ENCODE assay signal across 8 mouse cellular contexts in genomic region chr13:49381230-49381629, GRCm38 (mm10). TPM values are rescaled to one million over a fixed set of nuclear protein-coding genes. Genes with fewer than 3 reads are reported as not detected.
DNase-seq lines count a peak whose midpoint lies in the region; ATAC-seq lines count a peak whose summit lies in the region.

No protein-coding gene starts in this region.

- 28% methylated on average over 3 of the region's 3 CpGs for WGBS in intestine, embryonic 15.5 days
- WGBS in midbrain, embryonic 11.5 days: 36% methylated on average over 3 of the region's 3 CpGs

- no peaks in the 10 kb centered on the region for H3K4me1 ChIP-seq in intestine, embryonic 15.5 days (replicated peaks)
- no peaks in the 10 kb centered on the region for H3K4me1 ChIP-seq in midbrain, embryonic 11.5 days (ENCODE audit: control insufficient read depth, insufficient read depth, low read length)

- ATAC-seq in common myeloid progenitor, adult 5-6 weeks (replicated peaks; ENCODE audit: low read depth, poor library complexity, severe bottlenecking): peak; percentile 98
- ATAC-seq in intestine, embryonic 15.5 days: peak; percentile 76
- ATAC-seq in midbrain, embryonic 11.5 days (ENCODE audit: low FRiP score): peak; percentile 61; the same call in 1 of the 2 replicates

- no peak overlapping the region for H3K4me3 ChIP-seq in intestine, embryonic 15.5 days (replicated peaks)
- no peak overlapping the region for H3K4me3 ChIP-seq in midbrain, embryonic 11.5 days (ENCODE audit: low read depth, low read length)

- no peak overlapping the region for H3K9ac ChIP-seq in intestine, embryonic 15.5 days
- H3K9ac ChIP-seq in midbrain, embryonic 11.5 days (ENCODE audit: low read length): no peak overlapping the region

- peak; percentile 83 for DNase-seq in adipocyte (ENCODE audit: low spot score)
- DNase-seq in gastrocnemius, postnatal 14 days: peak; percentile 89
- peak; percentile 77 to 82 for DNase-seq in left cerebral cortex, postnatal 36 days (ENCODE audit: low spot score in 2 of 2)
- DNase-seq in midbrain, embryonic 11.5 days (ENCODE audit: low spot score, missing footprints): peak; percentile 97
- peak; percentile 85 for DNase-seq in right cerebral cortex, postnatal 4 days
- peak; percentile 68 for DNase-seq in yolk sac, embryonic 10.5 days (ENCODE audit: low spot score)

- H3K27ac ChIP-seq in intestine, embryonic 15.5 days: no peak overlapping the region
- no peak overlapping the region for H3K27ac ChIP-seq in midbrain, embryonic 11.5 days (ENCODE audit: low read depth, low read length)

- peaks cover 41% of the 10 kb centered on the region for H3K36me3 ChIP-seq in intestine, embryonic 15.5 days
- peaks cover 43% of the 10 kb centered on the region for H3K36me3 ChIP-seq in midbrain, embryonic 11.5 days (ENCODE audit: control insufficient read depth, insufficient read depth, low read length)

- intact Hi-C loops in gastrocnemius, postnatal 14 days (cut with DNase I; ENCODE audit: low total_unique reads): no loop called here
- intact Hi-C loops in left cerebral cortex, postnatal 36 days (cut with DNase I): loop anchor here (2.0 kb wide), 1 partner anchor 42 kb away; no protein-coding TSS in a partner anchor

- H3K4me2 ChIP-seq in intestine, embryonic 15.5 days (replicated peaks): no peak overlapping the region
- no peak overlapping the region for H3K4me2 ChIP-seq in midbrain, embryonic 11.5 days

- H3K27me3 ChIP-seq in intestine, embryonic 15.5 days (replicated peaks): no peaks in the 10 kb centered on the region
- no peaks in the 10 kb centered on the region for H3K27me3 ChIP-seq in midbrain, embryonic 11.5 days (ENCODE audit: control insufficient read depth, insufficient read depth, low read length)

- no peaks in the 10 kb centered on the region for H3K9me3 ChIP-seq in intestine, embryonic 15.5 days
- no peaks in the 10 kb centered on the region for H3K9me3 ChIP-seq in midbrain, embryonic 11.5 days (ENCODE audit: control insufficient read depth, low read length)

RNA-seq across cellular contexts. Expression of gene Ippk, which starts 39.8 kb away (rescaled TPM):
- total RNA-seq in common myeloid progenitor, adult 5-6 weeks (2017): 8.4 and 11.3 TPM in 2 replicates
- total RNA-seq in gastrocnemius, postnatal 14 days (2021): 1 to 10 TPM; 5.1 to 6.6 TPM
- polyA plus RNA-seq in intestine, embryonic 15.5 days (2015; fragmentation: Nextera tagmentation; extraction: Ambion mirVana): 19.1 and 19.7 TPM in 2 replicates
- 10 to 100 TPM; 13.8 to 17.2 TPM for total RNA-seq in left cerebral cortex, postnatal 36 days (2021)
- polyA plus RNA-seq in midbrain, embryonic 11.5 days (2014; fragmentation: Nextera tagmentation; extraction: Ambion mirVana): 13.7 and 18.3 TPM in 2 replicates

RNA-seq across cellular contexts. Expression of gene Bicd2, which starts 39.8 kb away (rescaled TPM):
- 20.4 and 24.3 TPM in 2 replicates for total RNA-seq in common myeloid progenitor, adult 5-6 weeks (2017)
- total RNA-seq in gastrocnemius, postnatal 14 days (2021): 10 to 100 TPM; 20.5 to 21.2 TPM
- polyA plus RNA-seq in intestine, embryonic 15.5 days (2015; fragmentation: Nextera tagmentation; extraction: Ambion mirVana): 19.1 and 19.5 TPM in 2 replicates
- 10 to 100 TPM; 45.2 to 55.9 TPM for total RNA-seq in left cerebral cortex, postnatal 36 days (2021)
- polyA plus RNA-seq in midbrain, embryonic 11.5 days (2014; fragmentation: Nextera tagmentation; extraction: Ambion mirVana): 24.8 and 25.3 TPM in 2 replicates
